8 mouse cellular contexts compared by ENCODE assay signal in genomic region chr5:137746851-137747325, GRCm38 (mm10). TPM values are rescaled to one million over a fixed set of nuclear protein-coding genes. Genes with fewer than 3 reads are reported as not detected.
DNase-seq lines count a peak whose midpoint lies in the region; ATAC-seq and TF ChIP-seq lines count a peak whose summit lies in the region.

No protein-coding gene starts in this region.

- H3K9ac ChIP-seq in kidney, embryonic 15.5 days = peak overlapping the region; percentile 85
- H3K9ac ChIP-seq in heart, embryonic 16.5 days (ENCODE audit: low read length) = peak overlapping the region; percentile 98
- peak overlapping the region; percentile 95 for H3K9ac ChIP-seq in liver, embryonic 11.5 days (ENCODE audit: low read depth, low read length)

- intact Hi-C loops in gastrocnemius, postnatal 14 days (cut with DNase I; ENCODE audit: low total_unique reads) = no loop called here

- WGBS in kidney, embryonic 15.5 days = under 1% methylated on average over 16 of the region's 16 CpGs
- 2% methylated on average over 16 of the region's 16 CpGs for WGBS in bone marrow, adult 2 months
- WGBS in heart, embryonic 16.5 days = under 1% methylated on average over 16 of the region's 16 CpGs
- WGBS in liver, embryonic 11.5 days = 1% methylated on average over 16 of the region's 16 CpGs
- under 1% methylated on average over 16 of the region's 16 CpGs for WGBS in spleen, adult 2 months

- ATAC-seq in kidney, embryonic 15.5 days (replicated peaks; ENCODE audit: low FRiP score) = peak; percentile 13; the same call in 1 of the 2 replicates
- no peak for ATAC-seq in heart, embryonic 16.5 days (replicated peaks; ENCODE audit: extremely low read depth, insufficient read depth, low FRiP score)
- ATAC-seq in liver, embryonic 11.5 days (replicated peaks; ENCODE audit: low FRiP score) = 0 out of 2 replicates have a peak, but pooled peaks have one; percentile 3

- no peaks in the 10 kb centered on the region for H3K9me3 ChIP-seq in kidney, embryonic 15.5 days (replicated peaks)
- no peaks in the 10 kb centered on the region for H3K9me3 ChIP-seq in heart, embryonic 16.5 days (replicated peaks; ENCODE audit: control insufficient read depth, low read length)
- H3K9me3 ChIP-seq in liver, embryonic 11.5 days (ENCODE audit: control insufficient read depth, low read length) = no peaks in the 10 kb centered on the region

- no peaks in the 10 kb centered on the region for H3K27me3 ChIP-seq in kidney, embryonic 15.5 days
- H3K27me3 ChIP-seq in heart, embryonic 16.5 days (ENCODE audit: control insufficient read depth, insufficient read depth, low read length) = no peaks in the 10 kb centered on the region
- no peaks in the 10 kb centered on the region for H3K27me3 ChIP-seq in liver, embryonic 11.5 days (replicated peaks; ENCODE audit: control insufficient read depth, insufficient read depth, low read length)
- H3K27me3 ChIP-seq in spleen, adult 2 months (ENCODE audit: control insufficient read depth, insufficient read depth, low read length) = no peaks in the 10 kb centered on the region

- peak overlapping the region; percentile 77 for H3K4me3 ChIP-seq in kidney, embryonic 15.5 days (replicated peaks)
- H3K4me3 ChIP-seq in bone marrow, adult 2 months (replicated peaks; ENCODE audit: control insufficient read depth, low read depth, low read length) = peak overlapping the region; percentile 94
- H3K4me3 ChIP-seq in heart, embryonic 16.5 days (ENCODE audit: low read length) = peak overlapping the region; percentile 95
- H3K4me3 ChIP-seq in liver, embryonic 11.5 days (ENCODE audit: low read depth, low read length) = peak overlapping the region; percentile 92
- peak overlapping the region; percentile 90 for H3K4me3 ChIP-seq in spleen, adult 2 months (ENCODE audit: extremely low read depth, insufficient read depth, insufficient read length)

- peaks cover 21% of the 10 kb centered on the region for H3K36me3 ChIP-seq in kidney, embryonic 15.5 days
- H3K36me3 ChIP-seq in heart, embryonic 16.5 days (ENCODE audit: control insufficient read depth, insufficient read depth) = peaks cover 7% of the 10 kb centered on the region
- peaks cover 10% of the 10 kb centered on the region for H3K36me3 ChIP-seq in liver, embryonic 11.5 days (ENCODE audit: control insufficient read depth, insufficient read depth, low read length)
- peaks cover 7% of the 10 kb centered on the region for H3K36me3 ChIP-seq in spleen, adult 2 months (ENCODE audit: control insufficient read depth, insufficient read depth, low read length)

- H3K4me1 ChIP-seq in kidney, embryonic 15.5 days = peaks cover 39% of the 10 kb centered on the region
- peaks cover 2% of the 10 kb centered on the region; the same call in 1 of the 2 replicates for H3K4me1 ChIP-seq in bone marrow, adult 2 months (ENCODE audit: control insufficient read depth, insufficient read depth, low read length)
- H3K4me1 ChIP-seq in heart, embryonic 16.5 days (ENCODE audit: control insufficient read depth, insufficient read depth, low read length) = peaks cover 40% of the 10 kb centered on the region
- peaks cover 32% of the 10 kb centered on the region for H3K4me1 ChIP-seq in liver, embryonic 11.5 days (replicated peaks; ENCODE audit: control insufficient read depth, insufficient read depth, low read length)
- peaks cover 12% of the 10 kb centered on the region; the same call in 1 of the 2 replicates for H3K4me1 ChIP-seq in spleen, adult 2 months (ENCODE audit: control insufficient read depth, insufficient read depth, insufficient read length)

- peak overlapping the region; percentile 99 for H3K27ac ChIP-seq in kidney, embryonic 15.5 days
- H3K27ac ChIP-seq in bone marrow, adult 2 months (ENCODE audit: control insufficient read depth, insufficient read depth, low read depth, low read length, poor library complexity) = peak overlapping the region; percentile 99
- H3K27ac ChIP-seq in heart, embryonic 16.5 days (ENCODE audit: low read length) = peak overlapping the region; percentile 97
- peak overlapping the region; percentile 97 for H3K27ac ChIP-seq in liver, embryonic 11.5 days (ENCODE audit: low read depth, low read length)
- H3K27ac ChIP-seq in spleen, adult 2 months (ENCODE audit: insufficient read depth, low read length) = peak overlapping the region; percentile 99

- no peak for DNase-seq in kidney, adult 9 months
- DNase-seq in liver, embryonic 11.5 days (ENCODE audit: low spot score) = peak; percentile 62
- peak in 1 of 2 experiments; percentile 30 for DNase-seq in spleen, adult 2 months (ENCODE audit: low read depth in 1 of 2, low spot score in 2 of 2)
- no peak for DNase-seq in left cerebral cortex, adult 11 months (ENCODE audit: low spot score)
- DNase-seq in gastrocnemius, postnatal 14 days = no peak

- TF ChIP-seq CTCF in bone marrow, adult 2 months (IDR thresholded peaks at IDR 0.05; ENCODE audit: control insufficient read depth, insufficient read depth, low read length) = no peak
- TF ChIP-seq CTCF in spleen, adult 2 months (IDR thresholded peaks at IDR 0.05; ENCODE audit: extremely low read depth, insufficient read depth, insufficient read length, insufficient replicate concordance) = no peak

- TF ChIP-seq POLR2A in bone marrow, adult 2 months (IDR thresholded peaks at IDR 0.05; ENCODE audit: borderline replicate concordance, control insufficient read depth, low read depth, low read length) = no peak; the same call in 1 of the 2 replicates
- TF ChIP-seq POLR2A in spleen, adult 2 months (IDR thresholded peaks at IDR 0.05; ENCODE audit: low read depth, low read length) = no peak

- H3K4me2 ChIP-seq in kidney, embryonic 15.5 days = peak overlapping the region; percentile 86
- peak overlapping the region; percentile 98 for H3K4me2 ChIP-seq in heart, embryonic 16.5 days (ENCODE audit: low read depth, low read length)
- peak overlapping the region; percentile 100 for H3K4me2 ChIP-seq in liver, embryonic 11.5 days

RNA-seq across cellular contexts. Expression of gene Tsc22d4, which starts 1.4 kb away (rescaled TPM):
- polyA plus RNA-seq in kidney, embryonic 15.5 days (2015; fragmentation: Nextera tagmentation; extraction: Ambion mirVana) = 111 and 126 TPM in 2 replicates
- 143 and 144 TPM in 2 replicates for polyA plus RNA-seq in bone marrow, adult 2 months (2011; ENCODE audit: insufficient read depth, insufficient read length, low replicate concordance, missing spikeins)
- 164 and 189 TPM in 2 replicates for polyA plus RNA-seq in heart, embryonic 16.5 days (2015; fragmentation: Nextera tagmentation; extraction: Ambion mirVana)
- 129 and 134 TPM in 2 replicates for polyA plus RNA-seq in liver, embryonic 11.5 days (2014; fragmentation: Nextera tagmentation; extraction: Ambion mirVana)
- polyA plus RNA-seq in spleen, adult 2 months (2012; rRNA removed) = 133 and 180 TPM in 2 replicates
- 100 to 1,000 TPM; 118 to 156 TPM for total RNA-seq in gastrocnemius, postnatal 14 days (2021)

RNA-seq across cellular contexts. Expression of gene Nyap1, which starts 5.5 kb away (rescaled TPM):
- polyA plus RNA-seq in kidney, embryonic 15.5 days (2015; fragmentation: Nextera tagmentation; extraction: Ambion mirVana) = 1.8 and 2.1 TPM in 2 replicates
- 1.2 and 1.9 TPM in 2 replicates for polyA plus RNA-seq in bone marrow, adult 2 months (2011; ENCODE audit: insufficient read depth, insufficient read length, low replicate concordance, missing spikeins)
- 1.6 and 1.9 TPM in 2 replicates for polyA plus RNA-seq in heart, embryonic 16.5 days (2015; fragmentation: Nextera tagmentation; extraction: Ambion mirVana)
- 0.39 and 0.43 TPM in 2 replicates for polyA plus RNA-seq in liver, embryonic 11.5 days (2014; fragmentation: Nextera tagmentation; extraction: Ambion mirVana)
- 1.2 and 1.9 TPM in 2 replicates for polyA plus RNA-seq in spleen, adult 2 months (2012; rRNA removed)
- under 1 TPM; 0.39 to 0.42 TPM for total RNA-seq in gastrocnemius, postnatal 14 days (2021)

RNA-seq across cellular contexts. Expression of gene Ppp1r35, which starts 31.8 kb away (rescaled TPM):
- polyA plus RNA-seq in kidney, embryonic 15.5 days (2015; fragmentation: Nextera tagmentation; extraction: Ambion mirVana) = 25.9 and 33.2 TPM in 2 replicates
- 52.6 and 130 TPM in 2 replicates for polyA plus RNA-seq in bone marrow, adult 2 months (2011; ENCODE audit: insufficient read depth, insufficient read length, low replicate concordance, missing spikeins)
- 20.5 and 22.6 TPM in 2 replicates for polyA plus RNA-seq in heart, embryonic 16.5 days (2015; fragmentation: Nextera tagmentation; extraction: Ambion mirVana)
- polyA plus RNA-seq in liver, embryonic 11.5 days (2014; fragmentation: Nextera tagmentation; extraction: Ambion mirVana) = 49.4 and 55.0 TPM in 2 replicates
- polyA plus RNA-seq in spleen, adult 2 months (2012; rRNA removed) = 43.9 and 55.3 TPM in 2 replicates
- 1 to 10 TPM; 6.8 to 7.2 TPM for total RNA-seq in gastrocnemius, postnatal 14 days (2021)

RNA-seq across cellular contexts. Expression of gene Mepce, which starts 40.6 kb away (rescaled TPM):
- 9.2 and 10.4 TPM in 2 replicates for polyA plus RNA-seq in kidney, embryonic 15.5 days (2015; fragmentation: Nextera tagmentation; extraction: Ambion mirVana)
- 25.6 and 45.6 TPM in 2 replicates for polyA plus RNA-seq in bone marrow, adult 2 months (2011; ENCODE audit: insufficient read depth, insufficient read length, low replicate concordance, missing spikeins)
- 5.6 and 5.7 TPM in 2 replicates for polyA plus RNA-seq in heart, embryonic 16.5 days (2015; fragmentation: Nextera tagmentation; extraction: Ambion mirVana)
- polyA plus RNA-seq in liver, embryonic 11.5 days (2014; fragmentation: Nextera tagmentation; extraction: Ambion mirVana) = 9.3 and 11.1 TPM in 2 replicates
- polyA plus RNA-seq in spleen, adult 2 months (2012; rRNA removed) = 36.9 and 44.4 TPM in 2 replicates
- total RNA-seq in gastrocnemius, postnatal 14 days (2021) = 10 to 100 TPM; 20.7 to 21.1 TPM

RNA-seq across cellular contexts. Expression of gene Zcwpw1, which starts 40.7 kb away (rescaled TPM):
- polyA plus RNA-seq in kidney, embryonic 15.5 days (2015; fragmentation: Nextera tagmentation; extraction: Ambion mirVana) = 26.6 and 31.8 TPM in 2 replicates
- 9.5 and 18.7 TPM in 2 replicates for polyA plus RNA-seq in bone marrow, adult 2 months (2011; ENCODE audit: insufficient read depth, insufficient read length, low replicate concordance, missing spikeins)
- 9.6 and 9.9 TPM in 2 replicates for polyA plus RNA-seq in heart, embryonic 16.5 days (2015; fragmentation: Nextera tagmentation; extraction: Ambion mirVana)
- 10.2 and 13.1 TPM in 2 replicates for polyA plus RNA-seq in liver, embryonic 11.5 days (2014; fragmentation: Nextera tagmentation; extraction: Ambion mirVana)
- 1.6 and 2.4 TPM in 2 replicates for polyA plus RNA-seq in spleen, adult 2 months (2012; rRNA removed)
- total RNA-seq in gastrocnemius, postnatal 14 days (2021) = 1 to 10 TPM in 1 of 2 experiments, under 1 TPM in 1; 0.84 to 1.7 TPM
